Mouse (Mus musculus) A20 (cell line): ENCODE measurements at regions not wholly inside any gene's neighbourhood (a gene's known extent, or its start where the extent isn't known, plus 50 kb on each side); places are given as distances from the start of the nearest gene placed in this dataset.

Experiments used
- DNase-seq: peaks from one replicate; pipeline ENCODE4 v3.0.0-alpha.2; 2011; ENCODE audit warnings: low read depth, low spot score

DNA sequence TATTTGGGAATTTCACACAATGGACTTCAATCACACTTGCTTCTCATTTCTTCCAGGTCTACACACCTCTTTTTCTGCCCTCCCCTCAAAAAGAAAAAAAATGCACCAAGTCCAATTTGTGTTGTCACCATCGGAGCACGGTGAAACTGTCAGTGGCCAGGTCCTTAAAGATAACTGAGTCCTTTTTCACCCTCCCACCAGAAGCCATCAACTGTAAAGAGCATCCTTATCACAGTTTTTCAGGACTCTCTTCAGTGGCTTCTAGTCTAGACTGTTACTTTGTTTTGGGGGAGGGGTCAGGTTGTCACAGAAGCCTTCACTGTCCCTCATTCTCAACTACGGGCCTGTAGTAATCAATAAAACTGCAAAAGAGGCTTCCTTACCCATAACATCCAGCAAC lies 91.5 kb upstream of the Zdhhc15 start:
- DNase-seq = no peak

DNA sequence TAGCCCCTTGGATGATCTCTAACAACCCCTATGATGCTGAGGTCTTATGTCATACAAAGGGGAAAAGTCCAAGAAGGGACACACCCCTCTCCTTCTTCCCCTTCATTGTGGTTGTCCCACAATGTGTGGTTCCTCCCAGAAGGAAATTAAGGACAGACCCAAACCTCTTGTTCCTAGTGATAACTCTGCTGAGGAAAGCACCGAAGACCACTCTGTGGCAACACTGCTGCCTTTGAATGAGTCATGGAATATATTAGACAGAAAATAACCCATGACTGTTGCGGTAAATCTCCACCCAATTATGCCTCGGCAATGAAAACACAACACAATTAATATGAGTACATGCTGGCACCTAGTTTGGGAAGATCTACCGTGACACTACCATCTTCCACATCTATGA lies 89.4 kb upstream of the Zdhhc15 start:
- DNase-seq = no peak

DNA sequence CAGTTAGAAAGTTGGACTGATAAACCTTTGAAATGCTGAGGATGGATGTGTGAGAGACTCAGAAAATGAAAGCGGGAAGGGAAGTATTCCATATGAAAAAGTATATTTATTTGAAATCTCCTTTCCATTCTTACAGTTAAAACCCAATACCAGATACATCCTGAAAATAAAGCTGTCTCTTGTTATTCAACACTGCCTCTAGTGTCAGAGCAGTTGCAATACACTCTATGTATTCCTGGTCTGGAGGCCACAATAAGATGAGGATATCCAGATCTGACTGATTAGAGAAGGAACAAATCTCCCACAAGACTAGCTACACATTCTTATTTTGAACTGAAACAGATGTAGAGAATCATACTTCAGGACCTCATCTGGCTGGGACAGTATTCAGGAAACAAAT lies 78.5 kb upstream of the Zdhhc15 start:
- DNase-seq = peak; percentile 2
